Mouse (Mus musculus) cerebellum, adult 9-10 months (tissue): ENCODE data around the gene Satb2.
A peak's percentile ranks its signal among the peaks of the same experiment; 100 is the strongest.
"Not testable (repeated sequence)": the region's sequence is repeated elsewhere in the genome, so short reads cannot be mapped to it uniquely, and the experiment has no call there.

Source experiments
- DNase-seq: peaks from one replicate; pipeline ENCODE4 v3.0.0; 2022

Satb2 gene

DNA sequence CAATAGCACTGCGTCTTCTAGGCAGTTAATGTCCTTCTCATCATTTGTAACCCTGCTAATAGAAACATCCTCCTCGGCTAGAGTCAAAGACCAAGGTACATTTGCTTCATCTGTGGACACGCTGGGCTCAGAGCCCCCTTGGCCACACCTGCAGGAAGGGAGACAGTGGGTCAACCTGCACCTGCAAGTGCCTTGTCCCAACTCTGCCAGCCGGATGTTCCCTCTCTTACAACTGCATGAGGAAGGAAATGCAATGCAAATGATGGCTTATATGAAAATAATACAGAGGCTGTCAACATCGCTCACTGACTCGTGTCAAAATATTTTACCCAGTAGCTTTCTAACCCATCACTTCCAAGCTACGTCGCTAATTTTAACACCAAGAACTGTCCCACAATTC lies 145.7 kb downstream of the Satb2 start:
- DNase-seq = no peak

DNA sequence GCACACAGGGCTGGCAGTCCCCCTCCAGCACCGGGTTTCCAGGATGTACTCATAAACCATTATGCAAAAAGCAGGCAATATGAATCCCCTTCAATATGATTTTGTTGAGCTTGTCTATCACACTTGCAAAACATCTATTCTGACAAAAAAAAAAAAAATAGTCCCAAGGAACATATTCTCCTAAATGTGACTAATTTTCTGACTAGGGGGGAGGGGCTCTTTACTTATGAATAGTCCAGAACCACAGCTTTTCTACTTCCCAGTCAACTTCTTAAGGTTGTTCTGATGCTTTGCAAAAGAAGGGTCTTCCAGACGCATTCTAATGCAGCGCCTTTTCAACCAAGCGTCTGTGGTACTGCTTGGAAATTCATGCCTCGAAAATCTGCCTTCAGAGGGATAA lies 155.7 kb downstream of the Satb2 start:
- DNase-seq = no peak

DNA sequence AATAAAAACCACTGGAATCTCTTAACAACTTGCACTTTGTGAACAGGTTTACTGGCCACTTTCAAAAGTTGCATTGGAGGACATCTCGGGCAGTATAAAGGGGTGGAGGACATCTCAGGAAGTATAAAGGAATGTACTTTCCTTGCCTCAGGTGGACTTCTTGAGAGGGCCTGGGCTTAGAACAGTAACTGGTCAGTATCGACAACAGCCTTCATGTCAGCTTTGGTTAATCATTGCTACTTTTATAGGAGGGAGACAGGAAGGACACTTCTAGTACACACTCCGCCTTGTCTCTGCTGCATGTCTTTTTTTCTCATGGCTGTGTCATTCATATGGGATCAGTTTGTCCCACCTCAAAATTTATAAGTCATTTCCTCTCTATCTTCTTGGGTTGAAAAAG lies 156.4 kb downstream of the Satb2 start:
- no peak for DNase-seq

DNA sequence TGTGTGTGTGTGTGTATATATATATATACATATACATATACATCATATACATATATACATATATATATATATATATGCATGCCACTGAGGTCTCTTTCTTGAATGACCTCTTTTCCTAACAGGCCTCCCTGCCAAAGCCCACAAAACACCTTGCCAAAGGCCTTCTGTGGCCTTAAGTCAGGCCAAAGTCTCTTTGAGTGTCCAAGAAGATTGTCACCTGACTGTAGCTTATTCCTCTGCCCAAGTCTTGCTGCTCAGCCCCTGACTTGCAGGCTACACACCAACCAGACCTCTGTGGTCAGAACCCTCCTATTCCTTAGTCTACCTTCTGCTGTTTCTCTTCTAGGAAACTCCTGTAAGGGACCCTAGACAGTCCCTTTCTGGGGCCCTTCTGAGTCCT lies 164.9 kb downstream of the Satb2 start:
- DNase-seq = no peak

DNA sequence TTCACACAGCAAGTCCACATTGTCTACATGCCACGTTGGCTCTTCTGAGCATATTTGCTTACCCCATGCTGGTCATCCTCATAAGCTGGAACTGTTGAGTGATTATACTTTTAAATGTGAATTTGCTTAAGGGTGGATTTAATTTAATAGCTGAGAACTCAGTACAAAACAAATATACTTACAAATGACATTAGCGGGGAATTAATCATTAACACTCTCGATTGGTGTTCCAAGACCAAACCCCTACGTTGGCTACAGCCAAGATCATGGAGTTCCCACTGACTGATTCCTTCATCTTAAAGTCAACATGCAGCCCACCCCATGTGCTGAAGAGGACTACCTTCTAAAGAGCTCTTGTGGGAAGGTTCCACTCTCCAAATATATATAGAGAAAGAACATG lies 165.5 kb downstream of the Satb2 start:
- no peak for DNase-seq

DNA sequence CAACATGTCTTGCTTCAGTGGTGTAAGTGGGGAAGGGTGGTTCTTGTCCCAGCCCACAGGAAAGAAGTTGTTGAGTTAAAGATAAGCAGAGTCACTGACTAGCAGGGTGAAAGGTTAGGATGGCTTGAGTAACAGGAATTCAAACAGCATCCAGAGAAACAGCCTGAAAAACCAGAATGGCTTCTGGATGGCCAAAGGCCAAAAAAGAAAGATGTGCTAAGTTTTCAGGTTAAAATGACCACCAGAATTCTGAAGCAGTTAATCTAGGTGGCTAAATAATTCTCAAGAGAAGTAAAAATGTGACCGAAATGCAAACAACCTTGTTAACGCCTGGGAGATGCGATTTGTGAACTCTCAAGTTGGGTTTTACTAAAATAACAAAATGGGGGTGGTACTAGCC lies 167.0 kb downstream of the Satb2 start:
- DNase-seq = no peak

DNA sequence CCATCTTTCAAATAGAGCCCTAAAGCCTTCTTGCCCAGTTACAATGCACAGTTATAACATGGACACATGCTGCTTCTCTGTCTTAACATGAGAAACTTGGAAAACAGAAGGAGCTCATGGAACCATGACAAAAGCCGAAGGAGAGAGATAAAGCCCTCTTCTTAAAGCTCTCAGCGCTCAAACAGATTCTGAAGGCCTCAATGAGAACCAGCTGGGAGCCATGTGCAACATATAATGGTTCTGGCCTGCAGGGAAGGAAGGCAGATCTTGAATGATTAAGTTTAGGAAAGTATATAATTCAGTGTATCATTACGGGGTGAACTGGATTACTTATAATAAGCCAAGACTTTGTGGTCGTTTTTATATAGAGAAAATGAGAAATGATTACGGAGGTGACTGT lies 172.4 kb downstream of the Satb2 start:
- no peak for DNase-seq

DNA sequence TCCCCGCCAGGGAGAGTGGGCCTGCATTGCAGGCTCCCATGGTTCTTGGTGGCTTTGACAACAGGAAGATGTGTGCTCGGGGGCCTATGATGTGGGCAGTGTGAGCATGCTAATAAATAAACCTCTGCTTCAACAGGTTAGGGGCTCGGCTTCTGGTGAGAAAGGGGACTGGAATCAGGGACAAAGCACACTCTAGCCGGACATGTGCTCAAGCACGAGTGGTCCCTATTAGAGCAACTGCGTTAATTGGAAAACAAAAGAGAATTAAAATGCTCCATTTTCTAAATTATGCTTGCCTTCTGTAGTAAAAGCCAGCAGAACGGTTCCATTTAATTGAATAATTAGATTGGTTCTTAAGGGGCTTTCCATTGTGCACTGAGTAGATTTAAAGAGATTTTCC lies 177.8 kb downstream of the Satb2 start:
- DNase-seq = no peak

DNA sequence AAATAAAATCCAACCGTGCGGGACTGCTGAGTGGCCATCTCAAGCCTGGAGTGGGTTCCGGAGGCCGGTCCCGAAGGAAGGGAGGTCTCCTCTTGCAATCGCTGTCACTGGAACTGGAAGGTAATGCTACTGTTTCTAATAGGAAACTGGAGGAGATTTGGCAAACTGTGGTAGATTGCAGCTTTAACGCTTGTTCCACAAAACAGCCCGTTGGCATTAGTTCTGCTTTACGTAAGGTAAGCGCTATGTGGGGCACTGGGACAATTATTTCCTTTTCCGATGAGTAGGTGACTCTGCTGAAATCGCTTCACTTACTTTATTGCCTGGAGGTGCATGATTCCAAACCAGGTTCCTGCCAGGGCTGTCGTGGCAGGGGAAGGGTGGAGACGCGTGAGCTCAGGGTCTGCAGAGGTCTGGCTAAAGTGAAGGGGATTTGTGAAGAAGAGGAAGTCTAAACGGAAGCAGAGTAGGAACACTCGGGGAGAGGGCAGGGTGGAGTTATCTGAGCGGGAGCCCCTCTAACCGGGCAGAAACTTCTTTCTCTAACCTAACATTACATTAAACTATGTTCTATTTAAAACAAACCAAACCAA lies 183.3 kb downstream of the Satb2 start:
- no peak for DNase-seq

DNA sequence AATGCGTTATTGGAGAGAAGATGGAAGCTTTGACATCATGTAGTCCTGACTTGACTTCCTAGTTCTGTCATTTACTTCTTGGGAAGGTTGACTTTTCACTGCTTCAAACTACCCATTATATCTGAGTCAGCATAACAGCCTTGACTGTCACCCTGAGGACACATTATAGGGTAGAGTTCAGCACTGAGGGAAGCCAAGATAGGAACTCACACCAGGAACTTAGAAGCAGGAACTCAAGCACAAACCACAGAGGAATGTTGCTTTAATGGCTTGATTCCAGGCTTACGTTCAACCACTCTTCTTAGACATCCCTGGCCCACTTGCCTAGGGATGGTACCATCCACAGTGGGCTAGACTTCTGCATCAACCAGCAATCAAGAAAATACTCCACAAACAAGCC lies 188.8 kb downstream of the Satb2 start:
- DNase-seq = no peak

DNA sequence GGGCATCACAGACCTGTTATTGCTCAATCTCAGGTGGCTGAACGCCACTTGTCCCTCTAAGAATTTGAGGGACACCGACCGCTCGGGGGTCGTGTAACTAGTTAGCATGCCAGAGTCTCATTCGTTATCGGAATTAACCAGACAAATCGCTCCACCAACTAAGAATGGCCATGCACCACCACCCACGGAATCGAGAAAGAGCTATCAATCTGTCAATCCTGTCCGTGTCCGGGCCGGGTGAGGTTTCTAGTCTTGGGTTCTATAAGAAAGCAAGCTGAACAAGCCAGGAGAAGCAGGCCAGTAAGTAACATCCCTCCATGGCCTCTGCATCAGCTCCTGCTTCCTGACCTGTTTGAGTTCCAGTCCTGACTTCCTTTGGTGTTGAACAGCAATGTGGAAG lies 196.3 kb downstream of the Satb2 start:
- DNase-seq = not testable (repeated sequence)

DNA sequence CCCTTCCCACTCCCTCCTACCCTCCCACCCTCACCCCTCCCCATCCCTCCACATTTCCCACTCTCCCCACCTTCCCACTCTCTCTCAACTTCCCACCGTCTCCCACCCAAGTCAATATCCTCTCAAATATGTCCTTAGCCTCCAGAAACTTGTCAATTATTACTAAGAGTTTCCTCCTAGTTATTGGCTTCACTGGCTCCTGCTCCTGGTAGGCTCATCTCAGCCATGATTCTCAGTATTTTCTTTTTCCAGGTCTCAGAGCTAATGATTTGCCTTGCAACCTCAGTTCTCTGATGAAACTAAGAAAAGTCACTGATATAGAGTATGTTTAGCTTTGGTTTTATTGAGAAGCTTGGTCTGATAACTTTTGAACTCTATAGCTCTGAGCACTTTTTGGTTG lies 214.2 kb downstream of the Satb2 start:
- DNase-seq = no peak

DNA sequence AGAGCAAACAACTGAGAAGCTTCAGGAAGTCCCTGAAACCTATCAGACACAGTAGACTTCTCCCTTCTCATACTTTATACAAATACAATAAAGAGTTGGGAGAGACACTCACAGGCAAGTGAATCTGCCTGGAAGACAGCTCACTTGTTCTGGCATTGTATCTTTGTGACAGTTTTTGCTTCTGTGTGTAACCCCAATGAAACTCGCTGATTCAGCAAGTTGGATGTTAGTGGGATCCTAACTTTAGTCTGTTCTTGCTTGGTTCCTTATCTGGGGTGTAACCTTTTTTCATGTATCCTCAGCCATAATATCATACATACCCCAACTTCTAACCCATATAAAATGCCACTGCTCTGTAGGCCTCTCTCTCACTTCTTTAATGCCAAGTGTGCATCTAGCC lies 216.9 kb downstream of the Satb2 start:
- DNase-seq = no peak

DNA sequence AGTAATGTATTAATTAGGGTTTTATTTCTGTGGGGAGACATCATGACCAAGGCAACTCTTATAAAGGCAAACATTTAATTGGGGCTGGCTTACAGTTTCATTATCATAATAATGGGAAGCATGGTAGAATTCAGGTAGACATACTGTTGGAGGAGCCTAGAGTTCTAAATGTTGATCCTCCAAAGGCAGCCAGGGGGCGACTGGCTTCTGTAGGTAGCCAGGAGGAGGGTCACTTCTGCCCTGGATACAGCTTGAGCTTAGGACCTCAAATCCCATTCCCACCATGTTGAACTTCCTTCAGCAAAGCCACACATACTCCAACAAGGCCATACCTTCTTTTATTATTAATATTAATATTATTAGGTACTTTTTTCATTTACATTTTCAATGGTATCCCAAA lies 225.2 kb downstream of the Satb2 start:
- DNase-seq = no peak

DNA sequence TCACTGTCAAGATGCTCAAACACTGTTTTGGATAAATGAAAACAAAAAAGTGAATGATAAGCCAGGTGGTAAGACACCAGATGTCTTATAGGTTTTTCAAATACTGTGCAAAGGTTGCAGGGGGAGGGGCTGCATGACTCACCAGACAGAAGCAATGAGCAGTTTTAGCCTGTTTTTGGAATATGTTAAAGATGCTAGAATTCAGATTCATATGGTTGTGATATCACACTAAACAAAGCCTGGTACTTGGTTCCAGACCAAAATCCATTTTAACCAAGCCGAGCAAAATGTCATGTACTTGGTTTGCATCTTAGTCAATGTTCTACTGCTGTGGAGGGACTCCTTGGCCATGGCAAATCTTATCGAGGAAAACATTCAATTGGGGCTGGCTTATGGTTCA lies 227.8 kb downstream of the Satb2 start:
- no peak for DNase-seq

DNA sequence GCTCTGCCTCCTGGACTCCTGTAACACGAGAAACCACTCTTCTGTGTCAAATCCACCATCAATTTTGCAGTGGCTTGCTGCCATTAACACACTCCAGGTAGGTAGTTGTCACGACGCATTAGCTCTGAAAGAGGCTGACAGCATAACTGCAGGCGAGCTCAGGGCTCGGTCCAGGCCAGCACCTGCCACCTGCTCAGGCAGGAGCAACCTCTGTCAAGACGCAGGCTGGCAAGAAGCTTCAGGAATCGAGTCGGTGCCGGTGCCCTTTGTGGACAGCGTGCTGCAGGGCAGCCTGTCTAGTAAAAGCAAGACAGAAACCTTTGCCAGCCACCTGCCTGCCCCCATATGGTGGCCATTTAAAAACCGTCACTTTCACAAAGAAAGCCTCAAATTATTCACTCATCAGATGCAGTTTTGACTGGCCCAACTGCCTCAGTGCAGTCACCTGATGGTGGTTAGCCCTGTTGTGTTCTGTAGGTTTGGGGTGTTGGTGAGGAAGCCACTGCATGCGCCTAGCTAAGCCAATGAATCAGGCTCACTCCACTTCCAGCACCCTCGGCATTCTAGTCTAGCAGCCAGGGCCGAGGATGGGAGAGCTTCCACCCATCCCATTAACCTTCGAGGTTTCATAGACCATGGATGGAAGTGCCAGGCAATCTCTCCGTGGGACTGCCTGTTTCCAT lies 228.7 kb downstream of the Satb2 start:
- peak; percentile 26 for DNase-seq

DNA sequence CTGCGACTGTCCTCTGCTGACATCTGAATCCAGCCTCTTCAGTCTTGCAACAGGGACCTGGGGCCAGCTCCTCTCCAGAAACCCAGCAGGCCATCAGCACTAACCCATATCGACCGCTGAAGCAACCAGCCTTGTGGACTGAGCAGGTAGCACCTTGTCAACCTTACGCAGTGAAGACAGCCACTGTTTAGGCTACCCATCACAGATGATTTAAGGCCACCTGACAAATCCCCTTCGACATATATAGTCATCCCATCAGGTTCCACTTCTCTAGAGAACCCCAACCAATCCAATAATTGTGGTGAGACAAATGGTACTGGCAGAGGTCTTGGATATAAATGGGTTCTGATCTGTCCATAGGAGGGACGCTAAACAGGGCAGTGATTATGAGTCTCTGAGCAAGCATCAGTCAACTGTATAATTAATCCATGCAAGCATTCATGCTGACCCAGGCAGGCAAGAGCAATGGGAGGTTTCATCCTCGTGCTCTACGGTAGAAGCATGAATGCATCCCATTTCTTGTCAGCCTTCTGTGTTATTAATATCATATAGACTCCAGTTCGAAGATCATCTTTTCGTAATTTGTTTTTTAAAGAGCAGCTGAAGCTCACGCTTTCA lies 229.5 kb downstream of the Satb2 start:
- DNase-seq = no peak
